Mouse (Mus musculus): ENCODE measurements around the gene Gm10135. TPM values are rescaled to one million over a fixed set of nuclear protein-coding genes. Genes with fewer than 3 reads are reported as not detected.
"Not testable (repeated sequence)": the region's sequence is repeated elsewhere in the genome, so short reads cannot be mapped to it uniquely, and the experiment has no call there.

Gene Gm10135
- polyA plus RNA-seq, 1 experiment from 2014 or later: not detected

- Histone ChIP-seq H3K36me3 (ENCODE audit: control insufficient read depth, insufficient read depth, low read length) (no peaks in the 10 kb centered on the region), H3K9me3 (ENCODE audit: control insufficient read depth, low read length) (no peaks in the 10 kb centered on the region), H3K27ac (ENCODE audit: low read depth, low read length) (no peak overlapping the region), H3K4me1 (ENCODE audit: control insufficient read depth, insufficient read depth, low read length) (no peaks in the 10 kb centered on the region), H3K4me3 (ENCODE audit: low read depth, low read length) (no peak overlapping the region), H3K27me3 (ENCODE audit: control insufficient read depth, insufficient read depth, low read length) (no peaks in the 10 kb centered on the region), H3K9ac (replicated peaks; ENCODE audit: low read depth, low read length) (no peak overlapping the region), H3K4me2 (ENCODE audit: low read depth, low read length) (no peak overlapping the region)
- 95% methylated on average over 5 of the region's 5 CpGs for WGBS
- no peak for ATAC-seq (ENCODE audit: low read depth)
Observed at GRCm38 (mm10) chr5:72940906-72941432, 33.5 kb downstream of the Gm10135 start.

- ATAC-seq (ENCODE audit: low read depth): no peak
- Histone ChIP-seq H3K9ac (replicated peaks; ENCODE audit: low read depth, low read length) (no peak overlapping the region), H3K27me3 (ENCODE audit: control insufficient read depth, insufficient read depth, low read length) (no peaks in the 10 kb centered on the region), H3K4me1 (ENCODE audit: control insufficient read depth, insufficient read depth, low read length) (no peaks in the 10 kb centered on the region), H3K27ac (ENCODE audit: low read depth, low read length) (no peak overlapping the region), H3K4me2 (ENCODE audit: low read depth, low read length) (no peak overlapping the region), H3K9me3 (ENCODE audit: control insufficient read depth, low read length) (no peaks in the 10 kb centered on the region), H3K4me3 (ENCODE audit: low read depth, low read length) (no peak overlapping the region), H3K36me3 (ENCODE audit: control insufficient read depth, insufficient read depth, low read length) (no peaks in the 10 kb centered on the region)
- 98% methylated on average over 2 of the region's 2 CpGs for WGBS
Observed at GRCm38 (mm10) chr5:72939311-72939710, 35.2 kb downstream of the Gm10135 start.

- H3K9me3 ChIP-seq (ENCODE audit: control insufficient read depth, low read length); H3K4me2 ChIP-seq (ENCODE audit: low read depth, low read length); H3K27me3 ChIP-seq (ENCODE audit: control insufficient read depth, insufficient read depth, low read length); H3K4me1 ChIP-seq (ENCODE audit: control insufficient read depth, insufficient read depth, low read length); ATAC-seq (ENCODE audit: low read depth); H3K9ac ChIP-seq (replicated peaks; ENCODE audit: low read depth, low read length); H3K27ac ChIP-seq (ENCODE audit: low read depth, low read length); H3K36me3 ChIP-seq (ENCODE audit: control insufficient read depth, insufficient read depth, low read length); H3K4me3 ChIP-seq (ENCODE audit: low read depth, low read length): not testable (repeated sequence)
- 95% methylated on average over 3 of the region's 3 CpGs for WGBS
Observed at GRCm38 (mm10) chr5:72938421-72938820, 36.1 kb downstream of the Gm10135 start.

DNA sequence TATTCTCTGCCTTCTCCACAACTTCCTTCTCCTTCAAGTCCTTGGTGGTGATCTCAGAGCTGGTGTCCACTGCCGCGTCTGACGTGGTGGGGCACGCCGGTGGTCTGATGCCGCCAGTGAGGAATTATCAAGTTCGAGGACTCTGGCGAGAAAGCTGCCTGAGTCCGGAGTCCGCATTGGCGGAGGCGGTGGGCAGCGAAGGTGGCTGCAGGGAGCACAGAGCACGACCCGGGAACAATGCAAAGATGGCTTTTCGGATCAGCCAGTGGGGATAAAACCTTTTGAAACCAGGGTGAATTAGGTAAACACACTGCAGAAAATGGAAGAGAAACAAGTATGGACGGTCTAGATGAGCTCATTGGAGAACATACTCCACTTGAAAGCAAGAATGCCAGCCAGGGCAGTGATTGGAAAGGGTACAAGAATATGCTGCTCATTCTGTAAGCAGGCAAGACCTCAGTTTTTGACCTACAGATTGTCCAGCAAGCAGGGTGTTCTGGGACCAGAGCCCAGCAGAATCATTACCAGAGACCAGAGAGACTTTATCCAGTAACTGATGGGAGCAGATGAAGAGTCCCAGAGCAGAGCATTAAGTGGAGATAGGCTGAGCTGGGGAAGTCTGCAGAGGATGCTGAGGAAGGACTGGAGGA is 41.4 kb downstream of the Gm10135 start:
- Histone ChIP-seq H3K4me2 (ENCODE audit: low read depth, low read length) (no peak overlapping the region), H3K27ac (ENCODE audit: low read depth, low read length) (no peak overlapping the region), H3K4me1 (ENCODE audit: control insufficient read depth, insufficient read depth, low read length) (no peaks in the 10 kb centered on the region), H3K9me3 (ENCODE audit: control insufficient read depth, low read length) (no peaks in the 10 kb centered on the region), H3K27me3 (ENCODE audit: control insufficient read depth, insufficient read depth, low read length) (no peaks in the 10 kb centered on the region), H3K36me3 (ENCODE audit: control insufficient read depth, insufficient read depth, low read length) (no peaks in the 10 kb centered on the region), H3K4me3 (ENCODE audit: low read depth, low read length) (no peak overlapping the region), H3K9ac (replicated peaks; ENCODE audit: low read depth, low read length) (no peak overlapping the region)
- 95% methylated on average over 17 of the region's 17 CpGs for WGBS
- no peak for ATAC-seq (ENCODE audit: low read depth)

- H3K4me1 ChIP-seq (ENCODE audit: control insufficient read depth, insufficient read depth, low read length): no peaks in the 10 kb centered on the region
- no peaks in the 10 kb centered on the region for H3K36me3 ChIP-seq (ENCODE audit: control insufficient read depth, insufficient read depth, low read length)
- no peak for ATAC-seq (ENCODE audit: low read depth)
Observed at GRCm38 (mm10) chr5:72927074-72927473, 47.4 kb downstream of the Gm10135 start.

GRCm38 (mm10) chr5:72922796-72923195 is 51.7 kb downstream of the Gm10135 start:
- 95% methylated on average over 3 of the region's 3 CpGs for WGBS
- no peak overlapping the region for H3K27ac ChIP-seq (ENCODE audit: low read depth, low read length)
- no peaks in the 10 kb centered on the region for H3K36me3 ChIP-seq (ENCODE audit: control insufficient read depth, insufficient read depth, low read length)
- no peak for ATAC-seq (ENCODE audit: low read depth)
- no peak overlapping the region for H3K4me3 ChIP-seq (ENCODE audit: low read depth, low read length)
- no peaks in the 10 kb centered on the region for H3K9me3 ChIP-seq (ENCODE audit: control insufficient read depth, low read length)
- no peaks in the 10 kb centered on the region for H3K27me3 ChIP-seq (ENCODE audit: control insufficient read depth, insufficient read depth, low read length)
- H3K4me2 ChIP-seq (ENCODE audit: low read depth, low read length): no peak overlapping the region
- H3K4me1 ChIP-seq (ENCODE audit: control insufficient read depth, insufficient read depth, low read length): no peaks in the 10 kb centered on the region; the same call in 1 of the 2 replicates
- no peak overlapping the region for H3K9ac ChIP-seq (replicated peaks; ENCODE audit: low read depth, low read length)

More at GRCm38 (mm10) chr5:72927074-72927473, 47.4 kb downstream of the Gm10135 start:
- H3K9ac ChIP-seq (replicated peaks; ENCODE audit: low read depth, low read length): no peak overlapping the region
- no peaks in the 10 kb centered on the region for H3K9me3 ChIP-seq (ENCODE audit: control insufficient read depth, low read length)
- no peak overlapping the region for H3K4me3 ChIP-seq (ENCODE audit: low read depth, low read length)
- no peak overlapping the region for H3K4me2 ChIP-seq (ENCODE audit: low read depth, low read length)
- no peak overlapping the region for H3K27ac ChIP-seq (ENCODE audit: low read depth, low read length)
- no peaks in the 10 kb centered on the region for H3K27me3 ChIP-seq (ENCODE audit: control insufficient read depth, insufficient read depth, low read length)

DNA sequence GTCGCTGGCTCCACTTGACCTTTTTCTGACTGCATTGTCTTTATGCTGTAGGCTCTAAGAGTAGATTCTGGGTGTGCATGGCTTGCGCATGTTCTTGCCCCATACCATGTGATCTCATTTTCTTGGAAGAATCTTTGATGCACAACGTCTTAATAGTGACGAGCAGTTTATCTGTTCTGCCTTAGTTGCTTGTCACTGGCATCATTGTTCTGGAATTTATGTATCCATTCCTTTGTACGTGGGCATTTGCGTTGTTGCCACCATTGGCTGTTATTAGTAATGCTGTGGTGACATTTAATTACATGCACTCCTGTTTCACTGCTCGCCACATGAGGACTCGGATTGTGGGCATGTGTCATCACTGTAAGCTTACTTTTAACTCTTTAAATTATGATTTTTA is 53.3 kb downstream of the Gm10135 start:
- H3K36me3 ChIP-seq (ENCODE audit: control insufficient read depth, insufficient read depth, low read length): no peaks in the 10 kb centered on the region
- no peak overlapping the region for H3K9ac ChIP-seq (replicated peaks; ENCODE audit: low read depth, low read length)
- no peak overlapping the region for H3K4me3 ChIP-seq (ENCODE audit: low read depth, low read length)
- WGBS: 59% methylated on average over 8 of the region's 8 CpGs
- H3K27me3 ChIP-seq (ENCODE audit: control insufficient read depth, insufficient read depth, low read length): no peaks in the 10 kb centered on the region
- H3K4me2 ChIP-seq (ENCODE audit: low read depth, low read length): no peak overlapping the region
- no peak for ATAC-seq (ENCODE audit: low read depth)
- H3K27ac ChIP-seq (ENCODE audit: low read depth, low read length): no peak overlapping the region
- H3K9me3 ChIP-seq (ENCODE audit: control insufficient read depth, low read length): no peaks in the 10 kb centered on the region
- H3K4me1 ChIP-seq (ENCODE audit: control insufficient read depth, insufficient read depth, low read length): peaks cover 12% of the 10 kb centered on the region

DNA sequence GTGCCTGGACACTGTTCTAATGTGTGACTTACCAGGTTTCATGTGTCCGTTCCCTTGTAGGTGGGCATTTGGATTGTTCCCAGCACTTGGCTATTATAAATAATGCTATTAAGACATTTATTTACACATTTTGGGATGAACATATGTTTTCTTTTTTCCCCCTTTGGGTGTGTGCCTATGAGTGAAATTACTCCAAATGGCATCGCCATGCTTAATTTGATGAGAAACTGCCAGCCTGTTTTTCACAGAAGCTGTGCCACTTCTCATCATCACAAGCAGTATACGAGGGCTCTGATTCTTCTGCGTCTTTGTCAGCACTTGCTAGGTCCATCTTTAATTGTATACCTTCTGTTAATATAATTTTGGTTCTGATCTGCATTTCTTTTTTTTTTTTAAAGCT is 54.1 kb downstream of the Gm10135 start:
- H3K27me3 ChIP-seq (ENCODE audit: control insufficient read depth, insufficient read depth, low read length): no peaks in the 10 kb centered on the region
- 79% methylated on average over 4 of the region's 4 CpGs for WGBS
- no peak overlapping the region for H3K27ac ChIP-seq (ENCODE audit: low read depth, low read length)
- H3K4me2 ChIP-seq (ENCODE audit: low read depth, low read length): no peak overlapping the region
- H3K9ac ChIP-seq (replicated peaks; ENCODE audit: low read depth, low read length): no peak overlapping the region
- no peak overlapping the region for H3K4me3 ChIP-seq (ENCODE audit: low read depth, low read length)
- H3K36me3 ChIP-seq (ENCODE audit: control insufficient read depth, insufficient read depth, low read length): no peaks in the 10 kb centered on the region
- no peaks in the 10 kb centered on the region for H3K9me3 ChIP-seq (ENCODE audit: control insufficient read depth, low read length)
- peaks cover 16% of the 10 kb centered on the region for H3K4me1 ChIP-seq (ENCODE audit: control insufficient read depth, insufficient read depth, low read length)
- no peak for ATAC-seq (ENCODE audit: low read depth)

- 80% methylated on average over 1 of the region's 1 CpGs for WGBS
- Histone ChIP-seq H3K4me2 (ENCODE audit: low read depth, low read length) (peak overlapping the region; percentile 42), H3K27ac (ENCODE audit: low read depth, low read length) (no peak overlapping the region), H3K9ac (replicated peaks; ENCODE audit: low read depth, low read length) (no peak overlapping the region; the same call in 1 of the 2 replicates), H3K27me3 (ENCODE audit: control insufficient read depth, insufficient read depth, low read length) (no peaks in the 10 kb centered on the region; the same call in 1 of the 2 replicates), H3K9me3 (ENCODE audit: control insufficient read depth, low read length) (no peaks in the 10 kb centered on the region), H3K36me3 (ENCODE audit: control insufficient read depth, insufficient read depth, low read length) (no peaks in the 10 kb centered on the region), H3K4me1 (ENCODE audit: control insufficient read depth, insufficient read depth, low read length) (peaks cover 21% of the 10 kb centered on the region), H3K4me3 (ENCODE audit: low read depth, low read length) (0 out of 2 replicates have a peak overlapping the region, but pooled peaks have one; percentile 97)
- no peak for ATAC-seq (ENCODE audit: low read depth)
Observed at GRCm38 (mm10) chr5:72916851-72917250, 57.7 kb downstream of the Gm10135 start.

All from neural tube, embryonic 14.5 days (tissue).